Mouse (Mus musculus): ENCODE results near the gene Fam25c. TPM values are rescaled to one million over a fixed set of nuclear protein-coding genes. Genes with fewer than 3 reads are reported as not detected.

Gene Fam25c
- polyA plus RNA-seq (2016; fragmentation: Nextera tagmentation; extraction: Ambion mirVana) = not detected in 2 replicates

DNA sequence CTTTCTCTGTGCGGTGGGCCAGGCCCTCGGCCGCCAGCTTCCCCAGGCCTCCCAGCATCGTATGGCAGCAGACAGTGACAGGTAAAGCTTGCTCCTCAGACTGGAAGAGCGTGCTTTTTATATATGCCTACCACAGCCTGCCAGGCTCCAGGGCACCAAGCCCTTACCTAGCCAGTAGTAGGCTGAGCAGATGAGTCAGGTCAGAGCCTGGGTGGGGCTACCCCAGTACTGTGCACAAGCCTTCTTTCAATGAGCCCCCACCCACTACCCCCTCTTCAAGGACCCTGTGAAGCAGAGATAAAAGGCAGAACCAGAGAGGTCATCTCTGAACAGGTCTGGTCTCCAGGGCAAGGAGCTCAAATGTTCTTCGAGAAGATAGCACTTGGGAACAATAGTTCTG, at the start of gene Fam25c:
Gene Fam25c (minus strand): TSS at position 133 of the 400 bp plus-strand sequence.
- Histone ChIP-seq H3K4me1 (peaks cover 16% of the 10 kb centered on the region), H3K36me3 (no peaks in the 10 kb centered on the region), H3K4me3 (no peak within 1 kb of the TSS), H3K27me3 (ENCODE audit: low read depth, poor library complexity, severe bottlenecking) (no peaks in the 10 kb centered on the region), H3K27ac (replicated peaks) (no peak within 1 kb of the TSS), H3K9me3 (replicated peaks) (no peaks in the 10 kb centered on the region)
- DNase-seq (ENCODE audit: low spot score) = no peak
- 81% methylated on average over 6 of the region's 6 CpGs for WGBS

DNA sequence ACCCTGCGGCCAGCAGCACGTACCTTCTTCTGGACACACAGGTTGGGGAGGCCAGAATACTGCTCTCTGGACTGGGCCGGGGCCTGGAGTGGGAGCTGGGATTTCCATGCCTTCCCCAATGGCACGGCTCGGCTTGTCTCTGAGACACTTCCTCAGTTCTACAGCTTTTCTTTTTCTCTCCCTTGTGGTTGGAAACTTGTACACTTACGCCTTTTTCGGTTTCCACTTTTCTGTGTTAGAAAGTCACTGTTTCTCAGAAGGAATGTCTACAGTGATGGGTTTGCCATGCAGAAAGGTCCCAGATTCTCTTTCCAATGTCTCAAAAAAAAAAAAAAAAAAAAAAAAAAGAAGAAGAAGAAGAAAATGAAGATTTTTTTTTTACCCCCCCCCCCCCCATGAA, 48.2 kb upstream of the Fam25c start:
- DNase-seq (ENCODE audit: low spot score) = no peak
- Histone ChIP-seq H3K27me3 (ENCODE audit: low read depth, poor library complexity, severe bottlenecking) (no peaks in the 10 kb centered on the region), H3K27ac (replicated peaks) (no peak overlapping the region), H3K4me3 (no peak overlapping the region), H3K9me3 (replicated peaks) (0 out of 2 replicates have a peak, but pooled peaks cover 5% of the 10 kb centered on the region), H3K36me3 (peaks cover 94% of the 10 kb centered on the region), H3K4me1 (no peaks in the 10 kb centered on the region)
- WGBS = 95% methylated on average over 7 of the region's 7 CpGs

DNA sequence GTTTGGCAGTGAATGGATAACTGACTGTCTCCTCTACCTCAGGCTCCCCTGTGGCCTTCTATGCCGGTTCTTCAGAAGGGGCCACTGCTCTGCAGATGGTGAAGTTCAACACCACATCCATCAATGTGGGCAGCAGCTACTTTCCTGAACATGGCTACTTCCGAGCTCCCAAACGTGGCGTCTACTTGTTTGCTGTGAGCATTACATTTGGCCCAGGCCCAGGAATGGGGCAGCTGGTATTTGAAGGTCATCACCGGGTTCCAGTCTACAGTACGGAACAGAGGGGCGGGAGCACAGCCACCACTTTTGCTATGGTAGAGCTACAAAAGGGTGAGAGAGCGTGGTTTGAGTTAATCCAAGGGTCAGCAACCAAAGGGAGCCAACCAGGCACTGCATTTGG, 47.6 kb upstream of the Fam25c start:
- peaks cover 94% of the 10 kb centered on the region for H3K36me3 ChIP-seq
- no peak for DNase-seq (ENCODE audit: low spot score)
- whole genome bisulfite sequencing = 88% methylated on average over 8 of the region's 8 CpGs
- H3K9me3 ChIP-seq (replicated peaks) = 0 out of 2 replicates have a peak, but pooled peaks cover 5% of the 10 kb centered on the region
- no peak overlapping the region for H3K4me3 ChIP-seq
- H3K4me1 ChIP-seq = no peaks in the 10 kb centered on the region
- H3K27ac ChIP-seq (replicated peaks) = no peak overlapping the region
- H3K27me3 ChIP-seq (ENCODE audit: low read depth, poor library complexity, severe bottlenecking) = no peaks in the 10 kb centered on the region

DNA sequence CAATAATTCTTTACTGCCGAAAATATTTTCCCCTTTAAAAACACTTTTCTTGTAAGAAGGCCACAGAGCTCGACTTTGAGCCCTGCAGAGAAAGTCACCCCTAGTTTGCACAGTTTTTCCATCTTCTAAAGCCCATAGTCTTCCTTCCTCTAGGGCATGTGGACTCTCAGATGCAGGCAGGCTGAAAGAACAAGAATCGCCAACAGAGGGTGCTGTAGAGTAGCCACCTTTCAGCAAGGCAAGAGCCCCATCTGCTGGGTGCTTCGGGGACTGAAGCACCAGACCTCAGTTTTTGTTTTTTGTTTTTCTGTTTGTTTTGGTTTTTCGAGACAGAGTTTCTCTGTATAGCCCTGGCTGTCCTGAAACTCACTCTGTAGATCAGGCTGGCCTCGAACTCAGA, 45.9 kb upstream of the Fam25c start:
- WGBS = 52% methylated on average over 6 of the region's 6 CpGs
- H3K9me3 ChIP-seq (replicated peaks) = 0 out of 2 replicates have a peak, but pooled peaks cover 5% of the 10 kb centered on the region
- no peaks in the 10 kb centered on the region for H3K4me1 ChIP-seq
- no peak overlapping the region for H3K27ac ChIP-seq (replicated peaks)
- H3K36me3 ChIP-seq = peaks cover 80% of the 10 kb centered on the region
- peak; percentile 49 for DNase-seq (ENCODE audit: low spot score)
- H3K4me3 ChIP-seq = no peak overlapping the region
- H3K27me3 ChIP-seq (ENCODE audit: low read depth, poor library complexity, severe bottlenecking) = no peaks in the 10 kb centered on the region

DNA sequence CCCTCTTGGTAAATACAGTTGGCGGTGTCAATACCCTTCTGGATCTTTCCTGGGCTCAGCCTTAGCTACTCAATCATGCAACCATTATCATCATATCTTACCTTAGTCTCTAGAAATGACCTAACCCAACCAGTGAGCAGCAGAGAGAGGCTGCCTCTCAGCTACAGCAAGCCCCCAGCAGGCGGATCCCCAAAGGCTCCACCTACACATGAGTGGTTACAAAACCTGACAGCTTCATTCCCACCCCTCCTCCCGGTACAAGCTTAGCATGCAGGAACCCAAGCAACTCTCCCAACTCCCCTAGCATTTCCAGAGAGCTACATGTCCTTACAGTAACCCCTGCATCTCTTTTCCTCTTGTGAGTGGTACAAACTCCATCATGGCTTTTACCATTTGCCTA, 44.8 kb upstream of the Fam25c start:
- DNase-seq (ENCODE audit: low spot score) = no peak
- Histone ChIP-seq H3K27ac (replicated peaks) (no peak overlapping the region), H3K36me3 (peaks cover 69% of the 10 kb centered on the region), H3K9me3 (replicated peaks) (peaks cover 5% of the 10 kb centered on the region; the same call in 1 of the 2 replicates), H3K4me1 (no peaks in the 10 kb centered on the region), H3K27me3 (ENCODE audit: low read depth, poor library complexity, severe bottlenecking) (no peaks in the 10 kb centered on the region), H3K4me3 (no peak overlapping the region)
- 92% methylated on average over 3 of the region's 3 CpGs for WGBS

DNA sequence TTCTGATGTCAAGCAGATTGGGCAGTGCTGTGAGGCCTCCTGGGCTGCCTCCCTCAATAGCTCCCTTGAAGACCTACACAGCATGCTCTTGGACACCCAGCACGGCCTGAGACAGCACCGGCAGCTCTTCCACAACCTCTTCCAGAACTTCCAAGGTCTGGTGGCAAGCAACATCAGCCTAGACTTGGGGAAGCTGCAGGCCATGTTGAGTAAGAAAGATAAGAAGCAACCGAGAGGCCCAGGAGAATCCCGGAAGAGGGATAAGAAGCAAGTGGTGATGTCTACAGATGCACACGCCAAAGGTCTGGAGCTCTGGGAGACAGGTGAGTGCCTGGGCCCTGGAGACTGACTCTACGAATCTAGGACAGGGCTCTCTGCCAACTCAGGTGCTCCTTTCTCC, 44.1 kb upstream of the Fam25c start:
- WGBS = 96% methylated on average over 6 of the region's 6 CpGs
- H3K27ac ChIP-seq (replicated peaks) = no peak overlapping the region
- no peak overlapping the region for H3K4me3 ChIP-seq
- no peak for DNase-seq (ENCODE audit: low spot score)
- peaks cover 5% of the 10 kb centered on the region; the same call in 1 of the 2 replicates for H3K9me3 ChIP-seq (replicated peaks)
- no peaks in the 10 kb centered on the region for H3K4me1 ChIP-seq
- H3K27me3 ChIP-seq (ENCODE audit: low read depth, poor library complexity, severe bottlenecking) = no peaks in the 10 kb centered on the region
- H3K36me3 ChIP-seq = peaks cover 62% of the 10 kb centered on the region

DNA sequence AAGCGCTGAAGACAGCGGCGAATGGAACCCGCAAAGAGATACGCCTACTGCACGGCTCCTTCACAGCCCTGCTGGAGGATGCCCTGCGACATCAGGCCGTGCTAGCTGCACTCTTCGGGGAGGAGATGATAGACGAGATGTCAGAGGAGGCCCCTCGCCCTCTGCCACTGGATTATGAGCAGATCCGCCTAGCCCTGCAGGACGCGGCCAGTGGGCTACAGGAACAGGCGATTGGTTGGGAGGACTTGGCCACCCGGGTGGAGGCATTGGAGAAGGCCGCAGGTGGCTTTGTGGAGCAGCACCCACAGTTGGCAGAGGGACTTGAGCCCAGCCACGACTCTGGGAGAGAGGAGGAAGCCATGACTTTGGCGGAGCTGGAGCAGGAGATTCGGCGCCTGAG, 43.7 kb upstream of the Fam25c start:
- H3K9me3 ChIP-seq (replicated peaks) = peaks cover 5% of the 10 kb centered on the region; the same call in 1 of the 2 replicates
- 94% methylated on average over 21 of the region's 21 CpGs for WGBS
- H3K27me3 ChIP-seq (ENCODE audit: low read depth, poor library complexity, severe bottlenecking) = no peaks in the 10 kb centered on the region
- peaks cover 58% of the 10 kb centered on the region for H3K36me3 ChIP-seq
- H3K4me1 ChIP-seq = peaks cover 3% of the 10 kb centered on the region; the same call in 1 of the 2 replicates
- no peak for DNase-seq (ENCODE audit: low spot score)
- H3K27ac ChIP-seq (replicated peaks) = no peak overlapping the region
- no peak overlapping the region for H3K4me3 ChIP-seq

DNA sequence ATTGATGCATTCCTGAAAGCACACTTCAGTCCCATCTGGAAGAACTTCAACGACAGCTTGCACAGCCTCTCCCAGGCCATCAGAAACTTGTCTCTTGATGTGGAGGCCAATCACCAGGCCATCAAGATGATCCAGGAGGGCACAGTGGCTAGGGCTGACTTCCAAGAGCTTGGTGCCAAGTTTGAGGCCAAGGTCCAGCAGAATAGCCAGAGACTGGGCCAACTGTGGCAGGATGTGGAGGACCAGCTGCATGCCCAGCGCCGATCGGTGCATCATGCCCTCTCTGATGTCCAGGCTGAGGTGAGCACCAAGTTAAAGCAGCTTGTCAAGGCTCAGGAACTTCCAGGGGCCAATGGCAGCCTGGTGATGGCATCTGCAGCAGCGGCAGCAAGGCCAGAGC, 42.6 kb upstream of the Fam25c start:
- peaks cover 49% of the 10 kb centered on the region for H3K36me3 ChIP-seq

DNA sequence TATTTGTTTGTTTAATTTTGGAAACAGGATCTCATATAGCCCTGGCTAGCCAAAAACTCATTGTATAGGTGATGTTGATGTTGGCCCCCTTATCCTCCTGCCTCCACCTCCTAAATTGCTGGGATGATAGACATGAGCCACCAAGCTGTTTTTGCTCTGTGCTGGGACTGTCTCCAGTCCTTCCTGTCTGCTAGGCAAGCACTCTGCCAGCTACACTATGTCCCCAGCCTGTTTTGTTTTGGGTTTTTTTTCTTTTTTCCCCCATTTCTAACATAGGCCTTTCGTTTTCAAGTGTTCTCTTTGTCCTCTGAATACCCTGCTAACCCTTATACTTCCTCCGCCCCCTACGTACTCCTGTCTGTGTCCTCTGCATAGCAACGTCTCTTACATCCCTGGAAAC, 38.1 kb upstream of the Fam25c start:
- Histone ChIP-seq H3K9me3 (replicated peaks) (peaks cover 3% of the 10 kb centered on the region; the same call in 1 of the 2 replicates), H3K27me3 (ENCODE audit: low read depth, poor library complexity, severe bottlenecking) (no peaks in the 10 kb centered on the region), H3K4me3 (no peak overlapping the region), H3K4me1 (peaks cover 10% of the 10 kb centered on the region; the same call in 1 of the 2 replicates), H3K36me3 (peaks cover 8% of the 10 kb centered on the region), H3K27ac (replicated peaks) (no peak overlapping the region)
- WGBS = 56% methylated on average over 4 of the region's 4 CpGs
- DNase-seq (ENCODE audit: low spot score) = no peak

More for the DNA sequence above, 42.6 kb upstream of the Fam25c start:
- no peak overlapping the region for H3K4me3 ChIP-seq
- no peak overlapping the region for H3K27ac ChIP-seq (replicated peaks)
- peaks cover 5% of the 10 kb centered on the region; the same call in 1 of the 2 replicates for H3K9me3 ChIP-seq (replicated peaks)
- no peak for DNase-seq (ENCODE audit: low spot score)
- no peaks in the 10 kb centered on the region for H3K27me3 ChIP-seq (ENCODE audit: low read depth, poor library complexity, severe bottlenecking)
- H3K4me1 ChIP-seq = peaks cover 10% of the 10 kb centered on the region; the same call in 1 of the 2 replicates
- 90% methylated on average over 5 of the region's 5 CpGs for WGBS

DNA sequence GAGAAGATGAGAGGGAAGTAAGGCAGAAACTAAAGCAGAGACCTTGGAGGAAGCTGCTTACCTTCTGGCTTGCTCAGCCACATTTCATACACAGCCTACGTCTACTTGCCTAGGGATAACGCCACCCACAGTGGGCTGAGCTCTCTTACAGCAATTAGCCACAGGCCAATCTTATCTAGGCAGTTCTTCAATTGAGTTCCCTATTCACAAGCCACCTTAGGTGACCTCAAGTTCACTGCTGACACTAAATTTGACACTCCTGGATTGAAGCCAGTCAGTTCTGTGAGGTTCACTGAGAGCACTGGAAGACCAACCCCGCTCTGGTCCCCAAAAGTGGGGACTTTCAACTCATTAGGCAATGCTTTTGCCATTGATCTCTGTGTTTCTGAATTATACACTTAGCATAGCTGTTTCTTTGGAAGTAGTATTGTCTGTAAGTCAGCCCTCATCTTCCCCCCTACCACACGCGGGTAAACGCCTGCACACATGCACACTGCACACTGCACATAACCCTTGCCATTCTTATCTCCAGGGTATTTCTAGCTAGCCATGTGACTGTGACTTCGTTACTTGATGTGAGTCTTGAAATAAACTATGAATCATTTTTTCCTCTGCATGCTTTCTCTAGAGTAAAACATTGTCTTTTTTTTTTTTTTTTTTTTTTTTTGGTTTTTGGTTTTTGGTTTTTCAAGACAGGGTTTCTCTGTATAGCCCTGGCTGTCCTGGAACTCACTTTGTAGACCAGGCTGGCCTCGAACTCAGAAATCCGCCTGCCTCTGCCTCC, 27.9 kb upstream of the Fam25c start:
- H3K4me1 ChIP-seq = peaks cover 11% of the 10 kb centered on the region
- no peak overlapping the region for H3K27ac ChIP-seq (replicated peaks)
- no peaks in the 10 kb centered on the region for H3K9me3 ChIP-seq (replicated peaks)
- H3K36me3 ChIP-seq = no peaks in the 10 kb centered on the region
- H3K27me3 ChIP-seq (ENCODE audit: low read depth, poor library complexity, severe bottlenecking) = no peaks in the 10 kb centered on the region
- 95% methylated on average over 9 of the region's 9 CpGs for WGBS
- no peak for DNase-seq (ENCODE audit: low spot score)
- no peak overlapping the region for H3K4me3 ChIP-seq

DNA sequence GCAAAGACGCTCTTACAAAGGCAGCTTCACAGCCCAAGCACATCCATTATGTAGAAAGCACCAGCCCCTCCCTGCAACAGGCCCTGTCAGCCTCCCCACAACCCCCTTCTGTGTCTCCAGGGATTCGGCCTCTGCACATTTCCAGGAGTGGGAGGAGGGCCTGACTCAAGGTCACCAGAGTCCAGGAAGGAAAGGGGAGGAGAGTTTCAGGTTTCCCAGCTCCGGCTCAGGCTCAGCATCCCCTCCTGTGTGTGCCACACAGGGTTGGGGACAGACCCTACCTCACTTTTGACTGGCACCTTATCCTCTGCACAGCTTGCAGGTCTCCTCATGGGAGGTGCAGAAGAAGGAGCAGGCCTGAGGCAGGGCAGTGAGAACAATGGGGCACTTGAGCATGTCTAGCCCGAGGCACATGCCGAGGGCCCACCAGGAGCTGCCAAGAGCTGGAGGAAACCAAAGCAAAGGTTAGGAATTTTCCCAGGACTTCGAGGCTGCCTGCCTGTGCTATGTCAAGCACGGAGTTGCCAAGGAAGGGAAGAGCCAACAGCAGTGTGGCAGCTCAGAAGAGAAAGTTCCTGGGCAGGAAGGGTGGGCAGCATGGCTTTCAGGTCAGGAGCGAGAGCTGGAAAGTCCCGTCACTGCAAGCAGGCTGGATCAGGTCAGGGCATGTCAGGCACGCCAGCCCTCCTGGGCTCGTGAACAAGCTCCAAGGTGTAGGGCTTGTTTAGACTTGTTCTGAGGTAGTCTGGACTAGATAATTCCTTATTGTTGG, 23.5 kb upstream of the Fam25c start:
- 56% methylated on average over 11 of the region's 11 CpGs for WGBS
- DNase-seq (ENCODE audit: low spot score) = peak; percentile 22
- no peaks in the 10 kb centered on the region for H3K9me3 ChIP-seq (replicated peaks)
- H3K27ac ChIP-seq (replicated peaks) = peak overlapping the region; percentile 63
- no peak overlapping the region for H3K4me3 ChIP-seq
- no peaks in the 10 kb centered on the region for H3K36me3 ChIP-seq
- H3K27me3 ChIP-seq (ENCODE audit: low read depth, poor library complexity, severe bottlenecking) = no peaks in the 10 kb centered on the region
- peaks cover 18% of the 10 kb centered on the region for H3K4me1 ChIP-seq

DNA sequence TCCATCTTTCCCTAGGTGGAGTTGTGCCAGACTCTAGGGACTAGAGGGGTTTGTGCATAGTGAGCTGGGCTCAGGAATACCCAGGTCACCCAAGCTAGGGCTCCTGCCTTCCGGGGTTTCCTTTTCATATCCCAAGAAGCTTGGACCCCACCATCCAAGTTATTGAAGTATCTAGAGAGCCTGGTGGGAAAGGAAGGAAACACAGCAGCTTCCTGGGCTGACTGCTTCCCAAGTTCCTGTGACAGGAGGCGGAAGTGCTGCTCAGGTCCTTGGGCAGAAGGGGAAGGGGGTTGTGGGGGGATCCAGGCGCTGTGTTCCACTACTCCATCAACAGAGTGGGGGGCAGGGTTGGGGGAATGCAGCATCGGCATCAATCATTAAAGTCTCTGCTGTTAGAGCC, 21.9 kb upstream of the Fam25c start:
- Histone ChIP-seq H3K4me1 (peaks cover 18% of the 10 kb centered on the region), H3K9me3 (replicated peaks) (no peaks in the 10 kb centered on the region), H3K27me3 (ENCODE audit: low read depth, poor library complexity, severe bottlenecking) (no peaks in the 10 kb centered on the region), H3K36me3 (no peaks in the 10 kb centered on the region), H3K4me3 (no peak overlapping the region), H3K27ac (replicated peaks) (0 out of 2 replicates have a peak overlapping the region, but pooled peaks have one; percentile 0)
- DNase-seq (ENCODE audit: low spot score) = no peak
- WGBS = 89% methylated on average over 4 of the region's 4 CpGs

DNA sequence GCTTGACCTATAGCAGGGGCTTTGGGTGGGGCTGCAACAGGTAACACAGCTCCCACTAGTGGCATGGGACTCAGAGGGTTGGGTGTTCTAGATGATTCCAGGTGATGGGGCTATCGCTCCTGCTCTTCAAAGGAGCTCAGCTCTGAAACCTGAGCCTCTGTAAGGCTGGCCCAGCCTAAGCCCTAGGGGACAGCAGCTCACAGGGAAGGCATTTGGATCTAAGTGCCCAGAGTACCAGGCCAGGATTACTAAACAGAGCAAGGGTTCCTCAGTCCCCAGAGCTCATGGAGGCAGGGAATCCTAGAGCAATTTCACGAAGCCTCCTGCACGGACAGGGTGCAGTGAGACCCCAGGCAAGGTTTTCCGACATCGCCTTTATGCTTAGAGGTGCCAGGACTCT, 20.7 kb upstream of the Fam25c start:
- no peak overlapping the region for H3K4me3 ChIP-seq
- H3K27me3 ChIP-seq (ENCODE audit: low read depth, poor library complexity, severe bottlenecking) = no peaks in the 10 kb centered on the region
- WGBS = 85% methylated on average over 5 of the region's 5 CpGs
- H3K36me3 ChIP-seq = no peaks in the 10 kb centered on the region
- H3K4me1 ChIP-seq = peaks cover 18% of the 10 kb centered on the region
- H3K9me3 ChIP-seq (replicated peaks) = no peaks in the 10 kb centered on the region
- no peak for DNase-seq (ENCODE audit: low spot score)
- peak overlapping the region; percentile 0 for H3K27ac ChIP-seq (replicated peaks)

All from midbrain, embryonic 10.5 days (tissue).